Mouse (Mus musculus) heart, postnatal 0 days (tissue): ENCODE results near the gene Pced1a.

Experiments used
- CTCF ChIP-seq: IDR thresholded peaks from 2 replicates; pipeline ENCODE4 v1.5.1; 2016; ENCODE audit warnings: antibody characterized with exemption, control low read depth, low read depth
- EP300 ChIP-seq: IDR thresholded peaks from 2 replicates; pipeline ENCODE4 v1.6.1; 2016; ENCODE audit warnings: antibody characterized with exemption, low read depth

GRCm38 (mm10) chr2:130469366-130469765, 44.9 kb upstream of the Pced1a start:
- TF ChIP-seq CTCF, result no peak
- TF ChIP-seq EP300, result no peak
